In the genomic region with DNA sequence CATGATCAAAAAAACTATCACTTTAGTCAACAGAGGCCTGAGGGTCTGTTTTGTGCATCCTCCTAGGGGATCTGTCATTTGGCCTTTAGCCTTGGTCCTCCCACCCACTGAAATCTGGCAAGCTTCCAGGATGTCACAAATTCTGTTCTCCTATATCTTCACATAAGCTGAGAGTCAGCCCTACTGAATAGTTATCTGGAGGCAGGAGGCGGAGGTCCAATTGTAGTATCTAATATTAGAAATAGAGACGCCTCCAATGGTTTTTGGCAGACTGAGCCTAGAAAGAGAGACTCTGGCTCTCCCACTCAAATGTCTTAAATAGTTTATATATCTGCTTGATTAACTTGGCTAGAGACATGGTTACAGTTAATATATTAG, we compare ENCODE assay signal across 13 mouse cellular contexts.
DNase-seq lines count a peak whose midpoint lies in the region; ATAC-seq and TF ChIP-seq lines count a peak whose summit lies in the region.
"Had no signal": no experiment of that assay in that cellular context is flagged by ENCODE, and none has a peak within 500 bp of the region (broad histone marks: within the 10 kb centered on the region; RNA-seq: fewer than 3 reads in every experiment).

No protein-coding gene starts in this region.

- no peak for TF ChIP-seq CTCF in brain, embryonic 14.5 days (IDR thresholded peaks at IDR 0.05; ENCODE audit: borderline replicate concordance, extremely low read depth, insufficient read depth, insufficient read length)

- DNase-seq in kidney, postnatal 10 days, result peak; percentile 7
- DNase-seq in kidney, postnatal 25 days, result no peak
- DNase-seq in brain, embryonic 14.5 days (ENCODE audit: low read depth), result peak; percentile 56
- peak; percentile 26 to 27 for DNase-seq in left cerebral cortex, postnatal 10 days (ENCODE audit: extremely low spot score in 1 of 2, low spot score in 2 of 2)
- no peak for DNase-seq in embryo, embryonic 9.5 days (ENCODE audit: extremely low spot score)
- DNase-seq in gastrocnemius, adult 8-10 months (ENCODE audit: low spot score in 2 of 2), result no peak
- DNase-seq: adrenal gland, adult 8-10 months; cerebellum, postnatal 36 days had no signal

- 67% methylated on average over 2 of the region's 2 CpGs for WGBS in forebrain, embryonic 16.5 days

- peak; percentile 75 for ATAC-seq in forebrain, embryonic 16.5 days
- no peak for ATAC-seq in megakaryocyte-erythroid progenitor cell, adult 5-6 weeks (replicated peaks; ENCODE audit: low FRiP score, low TSS enrichment, poor library complexity, severe bottlenecking)
- ATAC-seq: intestine, embryonic 16.5 days had no signal

- H3K27me3 ChIP-seq in forebrain, embryonic 16.5 days (replicated peaks; ENCODE audit: control insufficient read depth, insufficient read depth, low read length), result no peaks in the 10 kb centered on the region

- no peaks in the 10 kb centered on the region for H3K36me3 ChIP-seq in forebrain, embryonic 16.5 days (ENCODE audit: control insufficient read depth, insufficient read depth)

- intact Hi-C loops in left cerebral cortex, postnatal 10 days (cut with DNase I), result loop anchor here (10.0 kb wide), 3 partner anchors 278 to 588 kb away; no protein-coding TSS in a partner anchor

- peaks cover 2% of the 10 kb centered on the region; the same call in 1 of the 2 replicates for H3K4me1 ChIP-seq in forebrain, embryonic 16.5 days (replicated peaks; ENCODE audit: control insufficient read depth, insufficient read depth, low read length)

- no peak for TF ChIP-seq POLR2A in brain, embryonic 14.5 days (IDR thresholded peaks at IDR 0.05; ENCODE audit: borderline replicate concordance, extremely low read depth, insufficient read depth, insufficient read length, poor library complexity, severe bottlenecking)

- no peaks in the 10 kb centered on the region for H3K9me3 ChIP-seq in forebrain, embryonic 16.5 days (ENCODE audit: control insufficient read depth, low read length)

- H3K27ac ChIP-seq in forebrain, embryonic 16.5 days (ENCODE audit: low read length), result peak overlapping the region; percentile 74
- H3K27ac ChIP-seq: liver, embryonic 14.5 days had no signal

- no peak overlapping the region for H3K4me2 ChIP-seq in forebrain, embryonic 16.5 days (ENCODE audit: low read length)

- H3K4me3 ChIP-seq in forebrain, embryonic 16.5 days (replicated peaks; ENCODE audit: low read length), result no peak overlapping the region
- H3K4me3 ChIP-seq: myocyte had no signal

- no peak overlapping the region for H3K9ac ChIP-seq in forebrain, embryonic 16.5 days (replicated peaks; ENCODE audit: low read depth, low read length)
- H3K9ac ChIP-seq: liver, embryonic 14.5 days had no signal

Comparison
In these comparisons a context has a peak if more than half of its experiments do, and no peak if none do; other contexts are left out.
1. DNase-seq: peak in kidney, postnatal 10 days (single experiment), brain, embryonic 14.5 days (single experiment) and left cerebral cortex, postnatal 10 days (2 of 2); none in kidney, postnatal 25 days (0 of 2), embryo, embryonic 9.5 days (single experiment) and gastrocnemius, adult 8-10 months (0 of 2).